Mouse (Mus musculus): ENCODE data around the gene Gm26566. TPM values are rescaled to one million over a fixed set of nuclear protein-coding genes. Genes with fewer than 3 reads are reported as not detected.
A peak's percentile ranks its signal among the peaks of the same experiment; 100 is the strongest.

Gene Gm26566
- polyA plus RNA-seq, 1 experiment from 2014 or later, result 0.62 TPM

DNA sequence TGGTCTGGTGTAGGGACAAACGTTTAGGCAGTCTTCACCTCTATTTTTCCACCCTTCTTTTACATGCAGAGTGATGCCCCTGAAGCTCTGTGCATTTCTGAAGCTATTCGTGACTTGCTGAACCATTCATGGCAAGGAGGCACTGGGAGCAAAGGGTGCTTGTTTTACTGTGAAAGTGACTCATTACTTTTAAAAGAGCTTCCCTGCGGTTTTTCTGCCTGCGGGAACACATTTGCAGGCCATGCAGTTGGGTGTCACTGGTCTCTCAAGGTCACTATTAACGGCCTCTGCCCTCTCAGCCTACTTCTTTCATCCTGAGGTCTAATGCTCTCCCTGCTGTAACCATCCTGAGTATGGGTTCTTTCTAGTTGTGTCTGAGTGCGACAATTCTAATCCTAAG lies 24.5 kb upstream of the Gm26566 start:
- Histone ChIP-seq H3K4me3 (ENCODE audit: low read length) (no peak overlapping the region), H3K27ac (ENCODE audit: low read length) (no peak overlapping the region), H3K4me1 (ENCODE audit: control insufficient read depth, insufficient read depth, low read length) (no peaks in the 10 kb centered on the region), H3K9me3 (ENCODE audit: control insufficient read depth, low read length) (no peaks in the 10 kb centered on the region), H3K9ac (ENCODE audit: low read depth, low read length) (no peak overlapping the region), H3K36me3 (ENCODE audit: control insufficient read depth, insufficient read depth, low read length) (no peaks in the 10 kb centered on the region), H3K27me3 (replicated peaks; ENCODE audit: control insufficient read depth, insufficient read depth, low read length) (no peaks in the 10 kb centered on the region), H3K4me2 (ENCODE audit: low read depth, low read length) (no peak overlapping the region)
- 56% methylated on average over 6 of the region's 6 CpGs for WGBS
- ATAC-seq, result no peak

- Histone ChIP-seq H3K4me2 (ENCODE audit: low read depth, low read length) (no peak overlapping the region), H3K36me3 (ENCODE audit: control insufficient read depth, insufficient read depth, low read length) (no peaks in the 10 kb centered on the region), H3K27me3 (replicated peaks; ENCODE audit: control insufficient read depth, insufficient read depth, low read length) (no peaks in the 10 kb centered on the region), H3K27ac (ENCODE audit: low read length) (no peak overlapping the region), H3K4me1 (ENCODE audit: control insufficient read depth, insufficient read depth, low read length) (no peaks in the 10 kb centered on the region), H3K9ac (ENCODE audit: low read depth, low read length) (no peak overlapping the region), H3K9me3 (ENCODE audit: control insufficient read depth, low read length) (no peaks in the 10 kb centered on the region), H3K4me3 (ENCODE audit: low read length) (no peak overlapping the region)
- 74% methylated on average over 4 of the region's 4 CpGs for WGBS
- no peak for ATAC-seq
These were observed 23.9 kb upstream of the Gm26566 start for GRCm38 (mm10) chr4:88697753-88698152.

DNA sequence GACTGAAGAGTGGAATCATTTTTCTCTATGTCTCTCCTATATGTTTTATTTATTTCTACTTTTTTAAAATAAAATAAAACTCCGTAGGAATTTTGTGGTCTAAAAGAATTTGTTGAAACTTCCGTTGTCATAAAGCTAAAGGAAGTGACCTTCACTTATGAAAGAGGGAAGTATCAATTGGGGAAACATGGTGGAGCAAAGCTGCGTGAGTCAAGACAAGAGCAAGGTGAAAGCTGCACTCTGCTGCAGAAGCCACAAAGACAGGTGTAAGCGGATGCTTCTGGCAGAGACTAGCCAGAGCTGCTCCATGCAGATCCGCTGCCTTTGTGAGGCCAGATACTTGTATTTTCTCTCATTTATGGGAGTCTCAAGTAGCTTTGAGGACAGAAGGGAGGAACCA lies 22.8 kb upstream of the Gm26566 start:
- Histone ChIP-seq H3K4me2 (ENCODE audit: low read depth, low read length) (no peak overlapping the region), H3K9ac (ENCODE audit: low read depth, low read length) (no peak overlapping the region), H3K4me1 (ENCODE audit: control insufficient read depth, insufficient read depth, low read length) (no peaks in the 10 kb centered on the region), H3K27ac (ENCODE audit: low read length) (no peak overlapping the region), H3K4me3 (ENCODE audit: low read length) (no peak overlapping the region), H3K27me3 (replicated peaks; ENCODE audit: control insufficient read depth, insufficient read depth, low read length) (no peaks in the 10 kb centered on the region), H3K9me3 (ENCODE audit: control insufficient read depth, low read length) (no peaks in the 10 kb centered on the region), H3K36me3 (ENCODE audit: control insufficient read depth, insufficient read depth, low read length) (no peaks in the 10 kb centered on the region)
- no peak for ATAC-seq
- WGBS, result 72% methylated on average over 5 of the region's 5 CpGs

DNA sequence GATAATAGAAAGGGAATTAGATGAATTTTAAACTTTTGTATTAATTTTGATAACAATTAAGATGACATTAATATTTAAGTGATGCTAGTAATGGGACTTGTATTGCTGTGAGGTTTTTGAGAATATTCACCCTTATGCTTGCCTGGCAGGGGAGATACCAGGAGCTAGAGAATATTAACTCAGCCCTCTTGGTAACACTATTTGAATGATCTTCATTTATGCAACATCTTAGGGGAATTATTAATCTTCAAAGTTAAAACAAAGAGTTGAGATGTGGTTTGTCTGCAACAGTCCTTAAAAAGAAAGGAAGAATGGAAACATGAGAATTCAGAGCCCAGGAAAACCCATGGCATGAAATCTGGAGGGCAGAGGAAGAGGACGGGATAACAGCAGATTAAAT lies 22.3 kb upstream of the Gm26566 start:
- WGBS, result 85% methylated on average over 1 of the region's 1 CpGs
- no peak overlapping the region for H3K9ac ChIP-seq (ENCODE audit: low read depth, low read length)
- ATAC-seq, result no peak
- H3K4me1 ChIP-seq (ENCODE audit: control insufficient read depth, insufficient read depth, low read length), result no peaks in the 10 kb centered on the region
- no peak overlapping the region for H3K4me3 ChIP-seq (ENCODE audit: low read length)
- H3K27ac ChIP-seq (ENCODE audit: low read length), result no peak overlapping the region
- no peak overlapping the region for H3K4me2 ChIP-seq (ENCODE audit: low read depth, low read length)
- no peaks in the 10 kb centered on the region for H3K36me3 ChIP-seq (ENCODE audit: control insufficient read depth, insufficient read depth, low read length)
- no peaks in the 10 kb centered on the region for H3K9me3 ChIP-seq (ENCODE audit: control insufficient read depth, low read length)
- no peaks in the 10 kb centered on the region for H3K27me3 ChIP-seq (replicated peaks; ENCODE audit: control insufficient read depth, insufficient read depth, low read length)

- H3K9me3 ChIP-seq (ENCODE audit: control insufficient read depth, low read length), result no peaks in the 10 kb centered on the region
- H3K27ac ChIP-seq (ENCODE audit: low read length), result no peak overlapping the region
- no peak overlapping the region for H3K9ac ChIP-seq (ENCODE audit: low read depth, low read length)
- no peaks in the 10 kb centered on the region for H3K27me3 ChIP-seq (replicated peaks; ENCODE audit: control insufficient read depth, insufficient read depth, low read length)
- H3K36me3 ChIP-seq (ENCODE audit: control insufficient read depth, insufficient read depth, low read length), result no peaks in the 10 kb centered on the region
- H3K4me2 ChIP-seq (ENCODE audit: low read depth, low read length), result no peak overlapping the region
- WGBS, result 36% methylated on average over 3 of the region's 3 CpGs
- H3K4me3 ChIP-seq (ENCODE audit: low read length), result no peak overlapping the region
- H3K4me1 ChIP-seq (ENCODE audit: control insufficient read depth, insufficient read depth, low read length), result no peaks in the 10 kb centered on the region
- ATAC-seq, result no peak
These were observed 15.7 kb upstream of the Gm26566 start for GRCm38 (mm10) chr4:88705924-88706323.

- WGBS, result 84% methylated on average over 1 of the region's 1 CpGs
- no peak overlapping the region for H3K4me2 ChIP-seq (ENCODE audit: low read depth, low read length)
- no peak overlapping the region for H3K9ac ChIP-seq (ENCODE audit: low read depth, low read length)
- H3K4me3 ChIP-seq (ENCODE audit: low read length), result no peak overlapping the region
- H3K9me3 ChIP-seq (ENCODE audit: control insufficient read depth, low read length), result no peaks in the 10 kb centered on the region
- no peaks in the 10 kb centered on the region for H3K27me3 ChIP-seq (replicated peaks; ENCODE audit: control insufficient read depth, insufficient read depth, low read length)
- no peaks in the 10 kb centered on the region for H3K36me3 ChIP-seq (ENCODE audit: control insufficient read depth, insufficient read depth, low read length)
- H3K27ac ChIP-seq (ENCODE audit: low read length), result no peak overlapping the region
- no peak for ATAC-seq
- H3K4me1 ChIP-seq (ENCODE audit: control insufficient read depth, insufficient read depth, low read length), result no peaks in the 10 kb centered on the region
These were observed 14.3 kb upstream of the Gm26566 start for GRCm38 (mm10) chr4:88707128-88707826.

DNA sequence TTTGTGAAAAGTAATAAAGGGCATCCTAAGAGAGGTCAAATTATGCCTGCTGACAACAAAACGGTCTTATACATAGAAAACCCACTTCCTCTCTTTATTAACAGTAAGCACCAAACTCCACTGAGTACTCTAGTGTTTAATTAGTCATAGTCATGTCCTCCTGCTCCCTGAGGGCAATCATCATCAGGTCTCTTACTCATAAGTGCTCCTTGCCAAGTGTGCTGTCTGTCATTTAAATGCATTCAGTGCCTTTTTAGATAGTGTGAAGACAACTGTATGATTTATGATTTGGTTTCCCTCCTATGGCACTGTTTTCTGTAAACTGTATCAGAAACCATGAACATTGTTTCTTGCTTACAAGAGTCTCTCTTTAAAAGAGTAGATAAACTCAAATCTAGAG lies 7.3 kb upstream of the Gm26566 start:
- H3K27me3 ChIP-seq (replicated peaks; ENCODE audit: control insufficient read depth, insufficient read depth, low read length), result no peaks in the 10 kb centered on the region
- no peak overlapping the region for H3K27ac ChIP-seq (ENCODE audit: low read length)
- H3K4me3 ChIP-seq (ENCODE audit: low read length), result no peak overlapping the region
- peaks cover 3% of the 10 kb centered on the region for H3K4me1 ChIP-seq (ENCODE audit: control insufficient read depth, insufficient read depth, low read length)
- H3K9ac ChIP-seq (ENCODE audit: low read depth, low read length), result no peak overlapping the region
- WGBS, result 73% methylated on average over 1 of the region's 1 CpGs
- H3K36me3 ChIP-seq (ENCODE audit: control insufficient read depth, insufficient read depth, low read length), result peaks cover 7% of the 10 kb centered on the region; the same call in 1 of the 2 replicates
- H3K9me3 ChIP-seq (ENCODE audit: control insufficient read depth, low read length), result no peaks in the 10 kb centered on the region
- H3K4me2 ChIP-seq (ENCODE audit: low read depth, low read length), result no peak overlapping the region
- no peak for ATAC-seq

GRCm38 (mm10) chr4:88715059-88715458 lies 6.5 kb upstream of the Gm26566 start:
- H3K9me3 ChIP-seq (ENCODE audit: control insufficient read depth, low read length), result no peaks in the 10 kb centered on the region
- H3K27me3 ChIP-seq (replicated peaks; ENCODE audit: control insufficient read depth, insufficient read depth, low read length), result no peaks in the 10 kb centered on the region
- H3K9ac ChIP-seq (ENCODE audit: low read depth, low read length), result no peak overlapping the region
- peaks cover 7% of the 10 kb centered on the region; the same call in 1 of the 2 replicates for H3K36me3 ChIP-seq (ENCODE audit: control insufficient read depth, insufficient read depth, low read length)
- H3K4me3 ChIP-seq (ENCODE audit: low read length), result no peak overlapping the region
- H3K27ac ChIP-seq (ENCODE audit: low read length), result no peak overlapping the region
- H3K4me1 ChIP-seq (ENCODE audit: control insufficient read depth, insufficient read depth, low read length), result peaks cover 4% of the 10 kb centered on the region
- no peak for ATAC-seq
- H3K4me2 ChIP-seq (ENCODE audit: low read depth, low read length), result no peak overlapping the region

DNA sequence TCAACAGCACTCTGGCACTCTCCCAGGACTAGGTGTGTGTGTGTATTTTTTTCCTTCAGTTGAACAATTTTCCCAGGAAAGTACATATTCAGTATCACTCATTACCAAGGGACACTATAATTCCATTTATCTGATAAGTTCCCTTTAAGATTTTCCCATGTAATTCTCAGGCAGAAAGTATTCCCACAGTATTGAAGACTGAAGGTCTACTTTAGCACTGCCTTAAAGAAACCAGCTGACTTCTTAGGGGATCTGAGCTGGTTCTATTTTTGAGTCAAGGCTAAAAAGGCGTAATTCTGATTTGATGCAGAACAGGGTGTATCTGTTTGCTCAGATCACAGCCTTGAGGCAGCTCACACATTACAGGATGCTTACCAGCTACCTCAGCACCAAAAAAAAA lies 2.9 kb upstream of the Gm26566 start:
- Histone ChIP-seq H3K9me3 (ENCODE audit: control insufficient read depth, low read length) (no peaks in the 10 kb centered on the region), H3K4me2 (ENCODE audit: low read depth, low read length) (peak overlapping the region; percentile 65), H3K36me3 (ENCODE audit: control insufficient read depth, insufficient read depth, low read length) (peaks cover 11% of the 10 kb centered on the region; the same call in 1 of the 2 replicates), H3K27me3 (replicated peaks; ENCODE audit: control insufficient read depth, insufficient read depth, low read length) (no peaks in the 10 kb centered on the region), H3K9ac (ENCODE audit: low read depth, low read length) (peak overlapping the region; percentile 14; the same call in 1 of the 2 replicates), H3K4me1 (ENCODE audit: control insufficient read depth, insufficient read depth, low read length) (peaks cover 16% of the 10 kb centered on the region), H3K4me3 (ENCODE audit: low read length) (peak overlapping the region; percentile 42), H3K27ac (ENCODE audit: low read length) (no peak overlapping the region)
- WGBS, result 24% methylated on average over 1 of the region's 1 CpGs
- ATAC-seq, result no peak

Measured in intestine, embryonic 16.5 days (tissue).